Mouse (Mus musculus): ENCODE measurements around the gene March4. TPM values are rescaled to one million over a fixed set of nuclear protein-coding genes. Genes with fewer than 3 reads are reported as not detected.

Gene March4
- under 1 TPM; 0.20 to 0.36 (median 0.26) TPM for total RNA-seq (2022)

DNA sequence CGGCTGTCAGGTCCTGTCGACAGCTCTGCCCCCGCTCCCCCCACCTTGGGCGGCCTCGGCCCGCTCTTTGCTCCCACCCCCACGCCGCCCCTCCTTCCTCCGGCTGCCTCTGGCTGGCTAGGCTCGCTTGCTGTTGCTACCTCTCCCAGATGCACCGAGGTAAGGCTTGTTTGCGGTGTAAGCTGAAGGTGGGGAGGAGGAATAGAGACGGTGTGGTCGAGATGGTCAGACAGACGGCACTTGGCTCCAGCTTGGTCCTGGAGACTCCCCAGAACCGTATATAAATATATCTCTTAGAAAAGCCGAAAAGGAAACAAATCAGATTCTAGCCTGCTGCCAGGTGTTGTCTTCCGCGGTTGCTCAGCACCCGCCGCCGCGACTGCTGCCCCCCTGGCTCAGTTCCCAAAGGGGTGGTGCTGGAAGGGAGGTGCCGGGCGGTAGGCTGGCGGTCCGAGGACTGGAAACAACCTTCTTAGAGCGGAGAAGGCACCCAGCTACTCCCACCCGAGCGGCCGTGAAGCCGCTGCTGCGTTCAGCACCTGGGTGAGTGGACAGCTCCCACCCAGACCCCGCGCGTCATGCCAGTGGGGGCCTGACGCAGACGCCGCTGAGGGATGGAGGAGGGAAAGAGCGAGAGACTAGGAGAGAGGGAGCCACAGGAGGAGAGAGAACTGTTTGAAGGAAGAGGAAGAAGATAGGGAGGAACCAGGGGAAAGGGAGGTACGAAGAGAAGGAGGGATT lies at the start of gene March4:
March4 (minus strand) TSS at position 320 of the 741 bp plus-strand sequence.
- no peak for DNase-seq (ENCODE audit: low spot score in 2 of 2)

DNA sequence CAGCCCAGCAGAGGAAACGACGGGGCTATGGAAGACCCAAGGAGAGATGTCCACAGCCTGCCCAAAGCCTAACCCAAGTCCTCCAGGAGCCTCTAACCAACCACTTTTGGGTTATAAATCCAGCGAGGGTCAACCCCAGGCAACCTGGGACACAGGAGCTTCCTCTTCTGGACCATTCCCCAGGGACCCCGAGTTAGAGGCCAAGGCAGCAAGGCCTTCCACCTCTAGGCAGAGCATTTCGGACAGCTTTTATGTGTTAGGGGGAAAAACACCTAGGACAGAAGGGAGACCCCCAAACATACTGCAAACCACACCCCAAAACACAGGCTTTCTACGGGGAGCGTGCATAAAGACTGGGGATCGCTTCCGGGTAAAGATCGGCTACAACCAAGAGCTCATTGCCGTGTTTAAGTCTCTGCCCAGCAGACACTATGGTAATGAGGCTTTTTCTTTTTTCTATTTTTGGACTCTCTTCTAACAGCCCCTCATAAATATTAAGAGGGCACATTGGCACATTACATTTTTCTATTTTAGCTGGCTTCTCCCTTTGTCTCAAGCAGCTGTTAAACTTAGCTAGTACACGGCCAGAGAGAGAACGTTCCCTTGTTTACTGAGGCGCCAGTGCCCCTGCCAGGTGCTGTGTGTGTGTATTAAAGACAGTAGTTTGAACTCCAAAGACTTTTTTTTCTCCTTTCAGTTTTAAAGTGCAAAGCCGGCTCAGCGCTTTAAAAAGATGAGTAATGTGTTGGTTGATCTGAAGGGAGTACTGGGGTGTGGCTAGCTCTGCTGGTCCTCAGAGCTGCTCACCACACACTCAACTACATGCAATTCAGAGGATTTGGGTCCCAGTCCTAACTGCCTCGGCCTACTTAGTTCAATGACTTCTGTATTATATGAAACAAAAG lies 49.5 kb upstream of the March4 start:
- no peak for DNase-seq (ENCODE audit: low spot score in 2 of 2)

DNA sequence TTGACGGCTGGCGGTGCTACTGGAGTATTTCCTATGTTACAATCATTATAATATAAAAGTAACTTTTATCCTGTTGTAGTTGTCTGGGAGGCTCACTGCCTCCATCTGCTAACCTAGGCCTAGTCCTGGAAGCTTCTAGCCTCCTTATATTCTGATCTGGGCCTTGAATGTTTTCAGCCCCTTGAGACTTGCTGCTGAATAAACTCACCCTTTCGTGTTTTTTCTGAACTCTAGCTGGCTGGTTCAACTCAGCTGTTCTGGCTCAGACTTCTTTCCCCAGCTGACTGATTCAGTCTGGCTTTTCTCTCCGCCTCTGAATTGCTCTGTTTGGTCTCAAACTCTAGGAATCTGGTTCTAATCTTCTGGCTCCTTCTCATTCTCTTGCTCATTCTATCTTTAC lies 47.2 kb upstream of the March4 start:
- no peak for DNase-seq (ENCODE audit: low spot score in 2 of 2)

DNA sequence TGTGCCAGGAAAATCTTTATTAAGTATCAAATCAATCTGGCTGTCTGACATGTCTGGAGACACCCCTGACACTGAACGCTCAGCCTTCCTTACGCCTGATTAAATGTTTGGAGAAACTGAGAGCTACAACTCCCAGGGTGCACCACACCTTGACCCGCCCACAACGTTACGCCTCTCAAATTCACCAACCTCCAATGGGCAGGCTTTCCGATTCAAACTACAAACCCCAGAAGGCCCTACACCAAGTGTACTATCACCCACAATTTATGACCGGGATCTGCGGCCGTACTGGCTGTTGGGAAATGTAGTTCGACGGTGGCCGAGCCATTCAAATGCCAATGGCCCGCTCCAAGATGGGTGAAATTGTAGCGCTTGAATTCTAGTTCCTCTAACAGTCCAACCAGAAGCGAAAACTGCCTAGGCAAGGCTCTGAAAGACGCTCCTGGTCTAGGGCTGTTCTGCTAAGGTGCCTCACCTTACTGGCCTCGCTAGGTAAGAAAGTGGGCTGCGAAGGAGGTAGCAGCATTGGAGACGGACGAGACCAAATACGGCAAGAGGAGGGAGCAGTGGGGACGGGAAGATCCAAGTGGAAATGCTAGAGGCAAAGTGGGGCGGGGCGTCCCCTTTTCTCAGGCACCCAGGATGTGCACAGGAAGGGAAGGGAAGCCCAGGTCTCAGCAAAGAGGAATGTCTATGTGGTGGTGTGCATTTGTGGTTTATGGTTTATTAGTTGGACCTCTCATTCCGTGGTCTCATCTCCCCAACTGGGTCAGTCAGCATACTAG lies 46.4 kb upstream of the March4 start, which contains the start of gene Smarcal1:
Smarcal1 (plus strand) TSS at position 305 of the 785 bp plus-strand sequence.
- DNase-seq (ENCODE audit: low spot score in 2 of 2): peak; percentile 87 to 89

DNA sequence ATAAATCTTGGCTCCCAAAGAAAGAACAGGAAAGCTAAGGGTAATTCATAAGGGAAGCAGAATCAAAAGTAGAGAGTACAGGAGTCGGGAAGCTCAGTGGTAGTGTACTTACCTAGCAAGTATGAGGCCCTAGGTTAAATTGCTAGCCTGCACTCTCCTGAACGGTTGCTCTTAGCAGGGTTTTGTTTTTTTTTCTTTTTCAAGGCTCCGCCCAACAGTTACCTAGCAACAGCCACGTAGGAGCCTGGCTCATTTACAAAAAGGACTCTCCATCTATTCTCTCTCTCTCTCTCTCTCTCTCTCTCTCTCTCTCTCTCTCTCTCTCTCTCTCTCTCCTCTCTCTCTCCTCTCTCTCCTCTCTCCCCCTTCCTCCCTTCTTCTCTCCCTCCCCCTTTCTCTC lies 42.1 kb upstream of the March4 start:
- no peak for DNase-seq (ENCODE audit: low spot score in 2 of 2)

DNA sequence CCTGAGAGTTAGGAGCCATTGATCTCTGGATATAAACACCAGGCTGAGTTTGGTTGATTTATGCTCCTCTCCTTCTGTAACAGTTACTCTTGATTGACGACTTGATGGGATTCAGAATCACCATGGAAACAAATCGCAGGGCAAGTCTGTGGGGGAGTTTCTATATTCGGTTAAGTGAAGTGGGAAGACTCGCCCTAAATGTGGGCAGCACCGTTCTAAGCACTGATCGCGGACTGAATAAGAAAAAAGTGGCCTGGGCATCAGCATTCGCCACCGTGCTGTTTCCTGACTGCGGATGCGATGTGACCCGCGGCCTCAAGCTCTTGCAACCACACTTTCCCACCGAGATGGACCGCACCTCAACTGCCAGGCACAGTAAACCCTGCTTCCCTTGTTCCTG lies 41.6 kb upstream of the March4 start:
- DNase-seq (ENCODE audit: low spot score in 2 of 2): no peak

DNA sequence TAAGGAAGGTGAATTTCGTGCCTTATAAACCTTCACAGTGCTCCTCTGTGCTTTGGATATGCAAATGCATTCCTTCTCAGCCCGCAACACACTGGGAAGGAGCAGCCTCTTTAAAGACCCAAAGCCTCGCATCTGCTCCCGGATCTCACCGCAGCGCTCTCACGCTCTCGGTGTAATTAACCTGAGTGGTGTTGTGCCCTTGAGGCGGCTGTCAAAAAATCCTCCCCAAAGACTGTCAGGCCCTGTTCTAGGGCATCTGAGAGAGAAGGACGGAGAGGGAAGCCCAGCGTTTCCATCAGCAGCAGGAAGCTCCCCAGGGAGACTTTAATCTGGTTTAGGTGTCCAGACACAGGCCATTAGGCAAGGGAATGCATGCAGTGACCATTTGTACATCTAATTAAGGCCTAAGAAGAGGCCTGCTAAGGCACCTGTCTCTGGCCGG lies 40.8 kb upstream of the March4 start:
- no peak for DNase-seq (ENCODE audit: low spot score in 2 of 2)

DNA sequence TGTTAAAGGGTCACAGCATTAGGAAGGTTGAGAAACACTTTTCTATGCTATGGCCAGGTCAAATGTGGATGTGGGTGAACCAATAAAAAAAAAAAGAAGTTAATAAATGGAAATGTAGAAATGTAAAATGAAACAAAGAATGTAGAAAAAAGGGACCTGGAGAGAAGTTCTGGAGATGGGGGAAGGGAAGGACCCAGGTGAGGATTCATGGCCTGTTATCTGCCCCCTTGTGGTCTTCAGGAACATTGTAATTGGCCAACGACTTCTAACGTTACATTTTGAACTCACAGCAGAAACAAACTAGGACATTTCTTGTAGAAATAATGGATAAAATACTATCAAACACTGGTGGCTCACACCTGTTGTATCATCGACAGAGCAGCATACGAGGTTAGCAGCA lies 38.4 kb upstream of the March4 start:
- no peak for DNase-seq (ENCODE audit: low spot score in 2 of 2)

DNA sequence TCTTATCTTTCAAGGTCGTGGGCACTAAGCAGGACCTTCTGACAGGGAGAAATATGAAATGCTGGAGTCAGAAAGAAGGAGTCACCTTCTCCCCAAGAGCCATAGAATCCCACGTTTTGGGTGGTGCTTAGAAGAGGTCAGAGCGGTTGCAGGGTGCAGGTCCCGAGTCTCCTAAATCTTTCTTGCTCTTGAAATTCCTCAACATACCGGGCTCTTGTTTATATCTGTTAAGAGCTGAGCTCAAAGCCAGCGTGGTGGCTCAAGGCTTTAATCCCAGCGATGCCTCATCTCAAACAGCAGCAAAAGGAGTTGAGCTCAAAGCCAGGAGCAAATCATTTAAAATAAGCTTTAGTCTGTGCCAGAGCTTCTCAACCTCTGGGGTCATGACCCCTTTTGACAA lies 37.9 kb upstream of the March4 start:
- DNase-seq (ENCODE audit: low spot score in 2 of 2): no peak

DNA sequence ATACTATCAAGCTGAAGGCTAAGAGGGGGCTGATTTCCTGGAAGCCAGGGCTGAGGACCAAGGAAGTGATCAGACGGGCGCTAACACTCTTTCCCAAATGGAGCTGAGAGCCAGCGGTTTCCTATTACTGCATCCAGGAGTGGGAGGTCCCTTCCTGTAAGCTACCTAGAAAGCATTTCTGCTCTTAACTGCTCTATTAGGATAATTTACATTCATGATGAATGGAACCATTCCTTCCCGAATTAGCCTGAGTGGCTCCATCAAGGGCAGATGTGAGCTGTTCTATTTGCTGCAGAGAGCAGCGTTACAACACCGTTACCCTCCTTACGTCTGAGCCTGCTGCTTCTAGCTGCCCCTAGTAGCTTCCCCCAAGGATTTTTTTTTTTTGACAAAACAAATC lies 37.3 kb upstream of the March4 start:
- DNase-seq (ENCODE audit: low spot score in 2 of 2): no peak

DNA sequence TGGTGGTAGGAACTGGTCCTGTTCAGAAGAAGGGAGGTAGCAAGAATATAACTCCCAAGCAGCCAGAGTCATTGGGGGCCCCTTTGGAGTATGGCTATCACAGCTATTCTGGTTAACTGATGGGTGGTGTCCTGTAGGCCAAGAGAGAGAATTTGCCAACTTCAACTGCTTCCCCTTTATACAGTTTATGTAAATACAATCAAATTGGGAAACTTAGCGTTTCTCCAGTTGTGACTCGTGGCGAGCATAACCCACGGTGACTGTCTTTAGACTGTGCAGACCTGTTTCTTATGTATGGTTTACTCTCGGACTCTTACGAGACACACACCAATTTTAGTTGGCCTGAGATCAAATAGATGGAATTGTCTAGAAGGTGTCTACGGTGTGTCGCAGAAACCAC lies 32.0 kb upstream of the March4 start:
- DNase-seq (ENCODE audit: low spot score in 2 of 2): no peak

DNA sequence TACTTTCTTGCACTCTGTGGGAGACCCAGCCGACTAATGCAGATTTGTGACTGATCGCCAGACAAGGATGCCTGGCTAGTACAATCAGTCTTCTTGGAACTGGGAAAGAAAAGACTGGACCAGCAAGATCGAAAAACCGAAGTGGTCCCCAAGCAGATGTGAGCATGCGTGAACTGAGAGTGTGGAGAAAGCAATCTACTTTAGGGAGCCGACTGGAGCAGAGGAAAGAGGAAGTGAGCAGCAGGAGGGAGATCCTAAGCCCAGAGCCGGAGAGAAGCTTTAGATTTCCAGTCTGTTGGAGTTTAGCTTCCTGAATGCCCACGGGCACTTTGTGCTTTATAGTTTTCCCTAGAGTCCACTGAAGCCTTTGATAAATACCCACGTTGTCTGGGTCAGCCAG lies 30.3 kb upstream of the March4 start:
- no peak for DNase-seq (ENCODE audit: low spot score in 2 of 2)

DNA sequence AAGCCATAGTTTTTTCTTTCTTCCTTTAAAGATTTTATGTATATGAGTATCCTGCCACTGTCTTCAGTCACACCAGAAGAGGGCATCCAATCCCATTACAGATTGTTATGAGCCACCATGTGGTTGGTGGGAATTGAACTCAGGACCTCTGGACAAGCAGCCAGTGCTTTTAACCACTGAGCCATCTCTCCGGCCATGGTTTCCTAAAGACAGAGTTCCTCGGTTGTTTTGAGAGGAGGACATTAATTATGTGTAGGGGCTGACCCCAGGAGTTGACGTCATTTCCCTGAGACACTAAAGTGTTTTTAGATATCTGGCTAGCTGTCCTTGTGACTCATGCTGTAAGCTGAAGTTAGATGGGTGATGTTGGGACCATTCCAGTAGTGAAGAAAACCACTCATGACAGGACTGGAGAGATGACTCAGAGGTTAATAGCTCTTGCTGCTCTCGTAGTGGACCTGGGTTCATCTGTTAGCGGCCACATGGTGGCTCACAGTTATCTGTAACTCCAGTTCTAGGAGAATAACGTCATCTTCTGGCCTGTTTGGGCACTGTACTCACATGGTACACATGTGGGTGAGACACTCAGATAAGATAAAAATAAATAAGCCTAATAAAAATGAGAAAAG lies 27.7 kb upstream of the March4 start:
- no peak for DNase-seq (ENCODE audit: low spot score in 2 of 2)

DNA sequence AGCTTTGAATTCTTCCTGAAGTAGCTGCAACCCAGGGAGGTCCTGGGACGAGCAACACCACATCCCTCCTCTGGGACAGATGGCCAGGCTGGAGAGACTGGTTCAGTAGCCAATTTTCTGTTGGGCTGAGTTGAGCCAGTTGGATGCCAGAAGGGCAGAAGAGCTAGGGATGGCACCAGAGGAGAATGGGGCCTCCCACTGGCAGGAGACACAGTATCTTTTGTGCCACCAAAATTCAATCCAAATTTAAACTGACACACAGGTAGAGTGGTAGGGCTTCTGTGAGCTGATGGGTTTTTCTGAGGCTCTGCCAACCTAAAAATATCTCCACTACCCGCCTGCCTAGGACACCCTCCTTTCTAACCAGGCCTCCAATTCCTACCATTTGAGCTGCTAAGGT lies 21.9 kb upstream of the March4 start:
- no peak for DNase-seq (ENCODE audit: low spot score in 2 of 2)

DNA sequence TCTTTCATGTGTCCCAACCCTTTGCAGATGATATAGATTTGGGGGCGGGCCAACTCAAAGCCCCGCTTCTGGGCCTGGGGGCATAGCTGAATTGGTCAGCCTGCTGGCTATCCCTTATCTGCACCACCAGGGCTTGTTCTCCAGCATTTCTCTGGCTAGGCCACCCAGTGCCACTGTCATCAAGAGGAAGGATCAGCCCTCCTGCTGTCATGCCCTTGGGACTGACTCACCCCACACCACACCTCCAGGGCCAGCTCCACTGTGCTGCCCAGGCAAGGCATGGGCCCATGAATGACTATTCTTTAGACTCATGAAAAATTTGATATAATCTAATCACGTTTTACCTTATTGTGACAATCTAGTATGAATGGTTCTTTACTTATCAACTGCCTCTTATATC lies 19.7 kb upstream of the March4 start:
- DNase-seq (ENCODE audit: low spot score in 2 of 2): no peak

DNA sequence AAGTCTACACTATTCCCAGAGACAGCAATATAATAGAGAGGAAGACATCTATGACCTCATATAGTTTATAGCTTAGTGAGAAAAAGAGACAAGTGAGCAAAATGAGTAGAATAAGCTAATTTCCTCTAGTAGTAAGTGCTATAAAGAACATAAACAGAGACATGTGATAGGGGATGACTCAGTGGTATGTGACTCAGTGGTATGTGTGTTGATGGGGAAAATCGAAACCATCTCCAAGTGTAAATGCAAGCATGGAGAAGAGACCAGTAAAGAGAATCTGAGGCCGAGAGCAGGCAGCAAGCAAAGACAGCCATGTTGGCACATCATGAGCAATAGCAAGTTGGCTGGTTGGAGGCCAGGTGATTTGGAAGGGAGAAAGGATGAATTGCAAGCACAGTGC lies 13.6 kb upstream of the March4 start:
- no peak for DNase-seq (ENCODE audit: low spot score in 2 of 2)

DNA sequence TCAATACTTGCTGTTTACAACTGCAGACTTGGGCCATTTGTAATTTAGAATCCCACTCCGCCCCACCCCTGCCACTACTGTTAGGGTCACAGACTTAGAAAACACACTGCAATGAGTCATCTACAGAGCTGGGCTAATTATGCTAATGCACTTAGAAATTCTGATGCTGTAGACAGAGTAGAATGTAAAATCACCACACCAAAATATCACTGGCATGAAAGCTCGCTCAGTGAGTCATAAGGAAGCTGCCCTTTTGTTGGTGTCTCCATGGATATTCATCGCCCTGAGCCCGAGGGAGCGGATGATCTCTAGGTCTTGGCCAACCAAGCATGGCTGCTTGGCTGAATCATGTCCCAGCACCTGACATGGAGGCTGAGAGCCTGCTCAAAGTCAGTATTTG lies 1.5 kb upstream of the March4 start:
- DNase-seq (ENCODE audit: low spot score in 2 of 2): no peak

DNA sequence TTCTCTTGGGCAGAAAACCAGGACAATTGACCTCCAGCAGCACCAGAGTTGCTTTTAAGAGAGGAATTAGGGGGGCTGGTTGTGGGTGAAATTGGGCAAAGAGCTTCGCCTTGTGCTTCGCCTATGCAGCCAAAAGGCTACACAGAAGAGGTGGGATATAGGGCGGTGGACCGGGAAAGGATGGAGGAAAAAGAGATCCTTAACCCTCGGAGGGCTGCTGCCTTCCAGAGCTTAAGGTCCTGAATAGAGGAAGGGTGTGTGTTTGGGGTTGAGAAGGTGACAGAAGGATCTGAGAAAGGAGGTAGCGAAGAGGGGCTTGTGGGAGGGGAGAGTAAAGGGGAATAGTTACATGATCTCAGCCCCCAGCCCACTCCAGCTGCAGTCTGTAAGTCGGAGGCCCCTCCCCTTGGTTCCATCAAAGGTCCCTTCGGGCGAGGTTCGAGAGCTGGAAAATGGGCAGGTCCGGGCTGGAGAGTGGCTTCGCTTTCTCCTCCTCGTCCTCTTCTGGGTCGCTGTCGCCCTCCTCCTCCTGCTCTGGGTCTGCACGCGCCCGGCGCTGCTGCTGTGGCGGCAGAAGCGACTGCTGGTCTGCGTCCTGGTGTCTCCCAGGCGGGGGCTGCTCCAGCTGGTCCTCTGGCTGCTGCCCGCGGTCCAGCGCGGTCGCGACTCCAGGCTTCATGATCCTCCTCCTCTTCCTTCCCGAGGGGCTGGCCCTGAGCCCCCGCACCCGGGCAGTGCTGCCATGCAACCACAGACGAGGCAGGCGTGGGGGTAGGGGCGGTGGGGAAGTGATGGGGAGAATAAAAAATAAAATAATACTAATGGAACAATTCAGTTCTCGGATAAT lies 782 bp downstream of the March4 start:
- DNase-seq (ENCODE audit: low spot score in 2 of 2): no peak

DNA sequence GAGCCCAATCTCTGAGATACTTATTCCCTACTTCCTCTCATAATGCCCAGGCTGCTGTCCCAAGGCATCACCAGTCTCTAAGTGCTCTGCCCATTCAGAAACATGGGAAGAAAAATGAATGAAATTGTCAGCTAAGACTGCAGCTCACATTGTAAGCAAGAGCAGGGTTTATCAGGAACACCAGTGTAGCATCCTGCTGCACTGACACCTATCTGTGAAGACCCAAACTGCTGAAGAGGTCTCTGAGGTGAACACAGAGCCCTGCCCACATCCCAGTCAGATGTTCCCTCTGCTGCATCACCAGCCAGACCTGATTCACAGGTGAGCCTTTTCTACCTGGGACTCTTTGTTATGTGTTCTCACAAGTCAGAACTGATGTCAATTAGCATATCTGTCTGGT lies 3.3 kb downstream of the March4 start:
- DNase-seq (ENCODE audit: low spot score in 2 of 2): no peak

DNA sequence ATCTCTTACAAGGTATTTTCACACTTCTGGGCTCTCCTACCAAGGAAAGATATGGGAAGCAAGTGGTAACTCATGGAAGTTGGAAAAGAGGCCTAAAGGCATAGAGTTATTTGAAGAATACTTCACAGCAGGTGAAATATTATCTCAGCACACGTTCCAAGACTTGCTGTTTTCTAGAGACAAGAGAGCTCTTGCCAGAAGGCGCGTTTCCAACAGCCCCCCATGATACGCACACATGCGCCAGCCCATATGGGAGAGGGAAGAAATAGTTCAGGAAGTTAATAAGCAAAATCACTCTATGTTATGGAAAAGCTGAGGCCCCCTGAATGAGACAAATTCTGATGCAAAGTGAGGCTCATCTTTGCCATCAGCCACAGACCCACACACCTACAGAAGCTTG lies 3.8 kb downstream of the March4 start:
- DNase-seq (ENCODE audit: low spot score in 2 of 2): no peak
